Mouse (Mus musculus) A20 (cell line): Measurements from ENCODE around the gene Adamtsl2.

Source experiments
- DNase-seq: peaks from one replicate; pipeline ENCODE4 v3.0.0-alpha.2; 2011; ENCODE audit warnings: low read depth, low spot score

Adamtsl2 gene

GRCm38 (mm10) chr2:27074804-27075203, 4.4 kb upstream of the Adamtsl2 start:
- no peak for DNase-seq

- DNase-seq = peak; percentile 64
Measured at GRCm38 (mm10) chr2:27075485-27075884, 3.7 kb upstream of the Adamtsl2 start.

GRCm38 (mm10) chr2:27077655-27078244, 1.4 kb upstream of the Adamtsl2 start:
- DNase-seq = peak; percentile 62

- DNase-seq = no peak
Measured at GRCm38 (mm10) chr2:27078312-27078711, 867 bp upstream of the Adamtsl2 start.

GRCm38 (mm10) chr2:27079649-27080048, 470 bp downstream of the Adamtsl2 start:
- no peak for DNase-seq

- no peak for DNase-seq
Measured at GRCm38 (mm10) chr2:27083761-27084475, 4.7 kb downstream of the Adamtsl2 start.

- no peak for DNase-seq
Measured at GRCm38 (mm10) chr2:27084963-27085362, 5.8 kb downstream of the Adamtsl2 start.

- DNase-seq = no peak
Measured at GRCm38 (mm10) chr2:27085801-27086200, 6.6 kb downstream of the Adamtsl2 start.

- DNase-seq = peak; percentile 19
Measured at GRCm38 (mm10) chr2:27086483-27087010, 7.4 kb downstream of the Adamtsl2 start.

- DNase-seq = no peak
Measured at GRCm38 (mm10) chr2:27087581-27087980, 8.4 kb downstream of the Adamtsl2 start.

- DNase-seq = no peak
Measured at GRCm38 (mm10) chr2:27088071-27088644, 9.0 kb downstream of the Adamtsl2 start.

GRCm38 (mm10) chr2:27088700-27089099, 9.5 kb downstream of the Adamtsl2 start:
- no peak for DNase-seq

GRCm38 (mm10) chr2:27089238-27089637, 10.1 kb downstream of the Adamtsl2 start:
- DNase-seq = no peak

GRCm38 (mm10) chr2:27095178-27095577, 16.0 kb downstream of the Adamtsl2 start:
- no peak for DNase-seq

GRCm38 (mm10) chr2:27096341-27096981, 17.3 kb downstream of the Adamtsl2 start:
- DNase-seq = no peak

- DNase-seq = no peak
Measured at GRCm38 (mm10) chr2:27097241-27097656, 18.1 kb downstream of the Adamtsl2 start.

GRCm38 (mm10) chr2:27097776-27098175, 18.6 kb downstream of the Adamtsl2 start:
- DNase-seq = no peak

GRCm38 (mm10) chr2:27103554-27103953, 24.4 kb downstream of the Adamtsl2 start:
- DNase-seq = no peak

GRCm38 (mm10) chr2:27106816-27107215, 27.6 kb downstream of the Adamtsl2 start:
- DNase-seq = no peak

- no peak for DNase-seq
Measured at GRCm38 (mm10) chr2:27108144-27108543, 29.0 kb downstream of the Adamtsl2 start.

- no peak for DNase-seq
Measured at GRCm38 (mm10) chr2:27109052-27109451, 29.9 kb downstream of the Adamtsl2 start.

- no peak for DNase-seq
Measured at GRCm38 (mm10) chr2:27112585-27112984, 33.4 kb downstream of the Adamtsl2 start.
